Mouse (Mus musculus) natural killer cell, adult 2 months (primary cell): ENCODE results near the gene Ripply2.

ENCODE experiments used
- DNase-seq, 2 experiments: peaks; one replicate each; pipeline ENCODE4 v3.0.0; 2022; ENCODE audit warnings: low spot score in 2 of 2

The Ripply2 gene

GRCm38 (mm10) chr9:87025764-87026163, 10.4 kb downstream of the Ripply2 start:
- peak; percentile 18 to 49 for DNase-seq

GRCm38 (mm10) chr9:87027423-87028084, 12.2 kb downstream of the Ripply2 start:
- DNase-seq: peak; percentile 46 to 58

- no peak for DNase-seq
Measured at GRCm38 (mm10) chr9:87032196-87032595, 16.9 kb downstream of the Ripply2 start.

- DNase-seq: no peak
Measured at GRCm38 (mm10) chr9:87034831-87035580, 19.7 kb downstream of the Ripply2 start.

GRCm38 (mm10) chr9:87049425-87049824, 34.1 kb downstream of the Ripply2 start:
- DNase-seq: no peak

GRCm38 (mm10) chr9:87055547-87056235, 40.4 kb downstream of the Ripply2 start:
- no peak for DNase-seq

GRCm38 (mm10) chr9:87062337-87062736, 47.0 kb downstream of the Ripply2 start:
- no peak for DNase-seq

- DNase-seq: no peak
Measured at GRCm38 (mm10) chr9:87068160-87068559, 52.8 kb downstream of the Ripply2 start.
